ENCODE assay signal across 9 mouse cellular contexts in the genomic region with DNA sequence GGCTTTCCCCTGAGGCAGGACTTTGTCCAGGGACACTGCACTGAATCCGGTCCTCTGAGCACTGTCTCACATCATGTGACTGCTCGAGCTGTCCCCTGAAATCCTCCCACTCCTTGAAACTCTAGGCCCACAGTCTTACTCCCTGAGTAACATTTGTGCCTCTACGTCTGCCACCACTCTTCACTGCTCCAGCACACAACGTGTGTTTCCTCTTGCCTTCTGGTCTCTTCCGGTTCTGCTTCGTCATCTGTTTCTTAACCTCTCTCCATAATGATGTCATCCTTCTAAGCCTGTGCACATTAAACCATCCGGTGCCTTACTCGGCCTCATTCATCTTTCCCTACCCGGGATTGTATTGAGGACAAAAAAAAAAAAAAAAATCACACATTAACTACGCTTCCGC. TPM values are rescaled to one million over a fixed set of nuclear protein-coding genes. Genes with fewer than 3 reads are reported as not detected.
DNase-seq lines count a peak whose midpoint lies in the region; ATAC-seq lines count a peak whose summit lies in the region.
"Had no signal": no experiment of that assay in that cellular context is flagged by ENCODE, and none has a peak within 500 bp of the region (broad histone marks: within the 10 kb centered on the region; RNA-seq: fewer than 3 reads in every experiment).

No protein-coding gene starts in this region.

- H3K4me1 ChIP-seq in hindbrain, embryonic 11.5 days (replicated peaks; ENCODE audit: control insufficient read depth, insufficient read depth, low read length) = no peaks in the 10 kb centered on the region; the same call in 1 of the 2 replicates
- peaks cover 32% of the 10 kb centered on the region for H3K4me1 ChIP-seq in hindbrain, embryonic 10.5 days (replicated peaks)
- H3K4me1 ChIP-seq in intestine, embryonic 14.5 days (replicated peaks; ENCODE audit: control insufficient read depth, insufficient read depth, low read length) = 0 out of 2 replicates have a peak, but pooled peaks cover 8% of the 10 kb centered on the region

- H3K27ac ChIP-seq in hindbrain, embryonic 11.5 days (ENCODE audit: low read depth, low read length) = no peak overlapping the region
- no peak overlapping the region for H3K27ac ChIP-seq in hindbrain, embryonic 10.5 days
- H3K27ac ChIP-seq in intestine, embryonic 14.5 days (ENCODE audit: low read depth) = no peak overlapping the region

- H3K4me2 ChIP-seq in hindbrain, embryonic 11.5 days (replicated peaks; ENCODE audit: low read depth, low read length) = no peak overlapping the region
- no peak overlapping the region for H3K4me2 ChIP-seq in intestine, embryonic 14.5 days (ENCODE audit: low read length)

- H3K27me3 ChIP-seq in hindbrain, embryonic 11.5 days (ENCODE audit: control insufficient read depth, insufficient read depth, low read length) = no peaks in the 10 kb centered on the region
- H3K27me3 ChIP-seq in hindbrain, embryonic 10.5 days (ENCODE audit: insufficient read depth, poor library complexity, severe bottlenecking) = no peaks in the 10 kb centered on the region
- no peaks in the 10 kb centered on the region for H3K27me3 ChIP-seq in intestine, embryonic 14.5 days (replicated peaks; ENCODE audit: control insufficient read depth, insufficient read depth, low read length)

- 57% methylated on average over 11 of the region's 11 CpGs for WGBS in hindbrain, embryonic 11.5 days
- 79% methylated on average over 11 of the region's 11 CpGs for WGBS in hindbrain, embryonic 10.5 days
- WGBS in intestine, embryonic 14.5 days = 43% methylated on average over 11 of the region's 11 CpGs

- no peak for DNase-seq in hindbrain, embryonic 11.5 days (ENCODE audit: low spot score)
- DNase-seq in hindbrain, embryonic 10.5 days (ENCODE audit: low spot score) = no peak
- DNase-seq in adrenal gland, postnatal 36 days = peak; percentile 10 to 16
- no peak for DNase-seq in intestine, embryonic 14.5 days (ENCODE audit: low spot score)
- DNase-seq in urinary bladder, postnatal 4 days (ENCODE audit: low spot score in 2 of 2) = no peak
- DNase-seq in spleen, adult 18-20 months = no peak
- DNase-seq in c-Kit-positive CD71-positive TER-119-positive erythroid progenitor cells, embryonic 14.5 days (ENCODE audit: low spot score) = no peak
- DNase-seq: thymus, postnatal 4 days had no signal

- H3K4me3 ChIP-seq in hindbrain, embryonic 11.5 days (ENCODE audit: low read depth, low read length) = no peak overlapping the region
- no peak overlapping the region for H3K4me3 ChIP-seq in hindbrain, embryonic 10.5 days
- H3K4me3 ChIP-seq in intestine, embryonic 14.5 days (ENCODE audit: low read depth, low read length) = no peak overlapping the region

- 0 out of 2 replicates have a peak, but pooled peaks have one; percentile 25 for ATAC-seq in hindbrain, embryonic 11.5 days (ENCODE audit: low FRiP score)
- ATAC-seq in intestine, embryonic 14.5 days (replicated peaks; ENCODE audit: low FRiP score, low TSS enrichment, low read depth) = 0 out of 2 replicates have a peak, but pooled peaks have one; percentile 29
- ATAC-seq in megakaryocyte progenitor cell, adult 5-6 weeks (replicated peaks; ENCODE audit: poor library complexity) = peak; percentile 92

- no peaks in the 10 kb centered on the region for H3K36me3 ChIP-seq in hindbrain, embryonic 11.5 days (ENCODE audit: control insufficient read depth, insufficient read depth, low read length)
- no peaks in the 10 kb centered on the region for H3K36me3 ChIP-seq in hindbrain, embryonic 10.5 days
- H3K36me3 ChIP-seq in intestine, embryonic 14.5 days (ENCODE audit: control insufficient read depth, insufficient read depth, low read length) = no peaks in the 10 kb centered on the region

- no peaks in the 10 kb centered on the region for H3K9me3 ChIP-seq in hindbrain, embryonic 11.5 days (ENCODE audit: control insufficient read depth, low read length)
- no peaks in the 10 kb centered on the region for H3K9me3 ChIP-seq in hindbrain, embryonic 10.5 days
- no peaks in the 10 kb centered on the region for H3K9me3 ChIP-seq in intestine, embryonic 14.5 days (ENCODE audit: control insufficient read depth, low read length)

- no peak overlapping the region for H3K9ac ChIP-seq in hindbrain, embryonic 11.5 days (ENCODE audit: low read depth, low read length)
- H3K9ac ChIP-seq in intestine, embryonic 14.5 days (ENCODE audit: low read length) = no peak overlapping the region

RNA-seq across cellular contexts. Expression of a gene that starts 28.2 kb away (rescaled TPM):
- 34.7 and 37.6 TPM in 2 replicates for polyA plus RNA-seq in hindbrain, embryonic 11.5 days (2014; fragmentation: Nextera tagmentation; extraction: Ambion mirVana)
- 30.5 and 31.8 TPM in 2 replicates for polyA plus RNA-seq in hindbrain, embryonic 10.5 days (2016; fragmentation: Nextera tagmentation; extraction: Ambion mirVana)
- total RNA-seq in adrenal gland, postnatal 36 days (2021) = 1 to 10 TPM; 2.0 to 6.4 TPM
- polyA plus RNA-seq in intestine, embryonic 14.5 days (2014; fragmentation: Nextera tagmentation; extraction: Ambion mirVana) = 25.5 and 26.4 TPM in 2 replicates
- 10.4 and 12.7 TPM in 2 replicates for total RNA-seq in megakaryocyte progenitor cell, adult 5-6 weeks (2015)
- 13.8 and 16.7 TPM in 2 replicates for total RNA-seq in megakaryocyte progenitor cell, adult 5-6 weeks (2017)

Comparison
In these comparisons a context has a peak if more than half of its experiments do, and no peak if none do; other contexts are left out.
1. ATAC-seq: peak in every context shown above with its lines; median percentile 92 in megakaryocyte progenitor cell, adult 5-6 weeks; 29 in intestine, embryonic 14.5 days; 25 in hindbrain, embryonic 11.5 days.
2. DNase-seq: peak in adrenal gland, postnatal 36 days (2 of 2); none in hindbrain, embryonic 11.5 days (single experiment), hindbrain, embryonic 10.5 days (single experiment), intestine, embryonic 14.5 days (single experiment), urinary bladder, postnatal 4 days (0 of 2), spleen, adult 18-20 months (0 of 2) and c-Kit-positive CD71-positive TER-119-positive erythroid progenitor cells, embryonic 14.5 days (single experiment).